Mouse (Mus musculus) heart, embryonic 11.5 days (tissue): ENCODE data around the gene Astn2. TPM values are rescaled to one million over a fixed set of nuclear protein-coding genes. Genes with fewer than 3 reads are reported as not detected.

Experiments used
- ATAC-seq: fragments of 200-750 bp; cut with Nextera tagmentation; replicated peaks from 2 replicates; pipeline ENCODE4 v1.8.0; 2017; ENCODE audit warnings: moderate library complexity; ENCODE audit not compliant: insufficient number of reproducible peaks, low FRiP score, low TSS enrichment
- H3K27ac ChIP-seq: fragments of 300-500 bp; sonication (generic); 2 replicates; pipeline ENCODE4 v1.5.1; 2014; ENCODE audit warnings: mild to moderate bottlenecking, low read depth, low read length
- H3K27me3 ChIP-seq: fragments of 300-500 bp; sonication (generic); 2 replicates; pipeline ENCODE4 v1.6.1; 2014; ENCODE audit warnings: mild to moderate bottlenecking, low read length, mixed read lengths; ENCODE audit not compliant: control insufficient read depth, insufficient read depth
- H3K36me3 ChIP-seq: fragments of 300-500 bp; sonication (generic); 2 replicates; pipeline ENCODE4 v1.6.1; 2014; ENCODE audit warnings: mild to moderate bottlenecking, low read length, moderate library complexity, mixed read lengths; ENCODE audit not compliant: control insufficient read depth, insufficient read depth
- H3K4me1 ChIP-seq: fragments of 300-500 bp; sonication (generic); 2 replicates; pipeline ENCODE4 v1.6.1; 2014; ENCODE audit warnings: low read length; ENCODE audit not compliant: control insufficient read depth, insufficient read depth
- H3K4me2 ChIP-seq: fragments of 300-500 bp; sonication (generic); 2 replicates; pipeline ENCODE4 v1.6.1; 2014; ENCODE audit warnings: mild to moderate bottlenecking, moderate library complexity
- H3K4me3 ChIP-seq: fragments of 300-500 bp; sonication (generic); 2 replicates; pipeline ENCODE4 v1.5.1; 2014; ENCODE audit warnings: low read depth, low read length
- H3K9ac ChIP-seq: fragments of 300-500 bp; sonication (generic); 2 replicates; pipeline ENCODE4 v1.6.1; 2014; ENCODE audit warnings: mild to moderate bottlenecking, low read depth, low read length, moderate library complexity
- H3K9me3 ChIP-seq: fragments of 300-500 bp; sonication (generic); replicated peaks from 2 replicates; pipeline ENCODE4 v1.6.1; 2016; ENCODE audit warnings: low read length; ENCODE audit not compliant: control insufficient read depth
- WGBS: fragments of 180-500 bp; shearing (Covaris S2); extraction: QIAGEN DNeasy Blood & Tissue Kit; methylation state at CpG from one replicate; pipeline ENCODE4 v1.1.7; 2014; ENCODE audit not compliant: insufficient replicate concordance; 5-methylcytosine and 5-hydroxymethylcytosine counted together
- polyA plus RNA-seq: library from polyadenylated mRNA; unstranded; fragments of >200 nt; fragmentation: Nextera tagmentation; extraction: Ambion mirVana; gene quantifications from 2 replicates; pipeline ENCODE4 v1.2.1, GENCODE M21; 2014

Astn2 gene
- polyA plus RNA-seq, 1 experiment from 2014 or later, result 0.14 TPM

DNA sequence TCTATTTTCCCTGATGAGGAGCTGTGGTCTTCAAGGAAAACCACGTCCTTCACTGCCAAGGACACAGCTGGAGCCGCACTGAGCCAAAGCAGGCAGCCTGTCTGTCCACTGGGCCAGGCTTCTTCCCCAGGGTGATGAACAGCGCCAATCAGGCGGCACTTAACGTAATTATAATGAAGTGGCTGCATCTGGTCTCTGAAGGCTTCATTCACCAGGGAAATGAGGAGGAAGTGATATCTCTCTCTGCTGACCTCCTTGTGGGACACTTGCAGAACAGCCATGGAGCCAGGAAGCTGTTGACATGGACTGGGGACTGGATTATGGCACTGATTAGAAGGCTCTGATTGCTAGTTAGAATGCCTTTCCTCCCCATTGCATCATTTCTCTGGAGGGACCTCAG lies 232.8 kb downstream of the Astn2 start:
- no peak overlapping the region for H3K9ac ChIP-seq
- ATAC-seq, result no peak
- H3K27me3 ChIP-seq, result no peaks in the 10 kb centered on the region; the same call in 1 of the 2 replicates
- 35% methylated on average over 5 of the region's 5 CpGs for WGBS
- H3K4me3 ChIP-seq, result no peak overlapping the region
- H3K27ac ChIP-seq, result no peak overlapping the region
- H3K36me3 ChIP-seq, result no peaks in the 10 kb centered on the region
- no peaks in the 10 kb centered on the region for H3K9me3 ChIP-seq
- H3K4me1 ChIP-seq, result peaks cover 9% of the 10 kb centered on the region; the same call in 1 of the 2 replicates
- no peak overlapping the region for H3K4me2 ChIP-seq

- no peaks in the 10 kb centered on the region for H3K36me3 ChIP-seq
- H3K9me3 ChIP-seq, result no peaks in the 10 kb centered on the region
- ATAC-seq, result no peak
- no peak overlapping the region for H3K4me2 ChIP-seq
- no peaks in the 10 kb centered on the region for H3K27me3 ChIP-seq
- H3K9ac ChIP-seq, result no peak overlapping the region
- H3K4me3 ChIP-seq, result no peak overlapping the region
- no peak overlapping the region for H3K27ac ChIP-seq
- 86% methylated on average over 3 of the region's 3 CpGs for WGBS
- peaks cover 7% of the 10 kb centered on the region; the same call in 1 of the 2 replicates for H3K4me1 ChIP-seq
These were observed 233.6 kb downstream of the Astn2 start for GRCm38 (mm10) chr4:66170787-66171186.

GRCm38 (mm10) chr4:66169485-66169884 lies 234.9 kb downstream of the Astn2 start:
- H3K36me3 ChIP-seq, result no peaks in the 10 kb centered on the region
- H3K27ac ChIP-seq, result no peak overlapping the region
- no peak overlapping the region for H3K9ac ChIP-seq
- H3K4me2 ChIP-seq, result no peak overlapping the region
- H3K4me3 ChIP-seq, result no peak overlapping the region
- H3K4me1 ChIP-seq, result peaks cover 5% of the 10 kb centered on the region; the same call in 1 of the 2 replicates
- no peaks in the 10 kb centered on the region for H3K27me3 ChIP-seq
- no peak for ATAC-seq
- no peaks in the 10 kb centered on the region for H3K9me3 ChIP-seq
- 41% methylated on average over 2 of the region's 2 CpGs for WGBS

DNA sequence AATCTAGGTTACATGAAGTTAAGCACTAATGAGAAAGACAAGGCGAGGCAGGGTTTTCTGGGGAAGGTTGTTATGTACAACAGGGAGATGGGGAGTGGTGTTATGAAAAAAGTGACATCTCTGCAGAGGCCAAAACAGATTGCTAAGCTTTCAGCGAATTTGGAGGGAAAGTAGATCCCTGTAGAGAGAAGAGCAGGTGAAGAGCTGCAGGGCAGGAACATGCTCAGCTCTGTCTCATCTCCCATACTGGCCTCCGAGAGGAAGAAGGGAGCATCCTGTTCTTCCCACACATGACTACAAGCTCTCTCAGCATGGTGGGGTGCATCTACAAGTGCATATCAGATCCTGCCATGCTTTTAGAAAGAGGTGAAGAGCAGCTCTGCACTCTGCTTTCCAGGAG lies 245.7 kb downstream of the Astn2 start:
- Histone ChIP-seq H3K4me3 (no peak overlapping the region), H3K4me2 (no peak overlapping the region), H3K9ac (no peak overlapping the region), H3K27me3 (no peaks in the 10 kb centered on the region), H3K27ac (no peak overlapping the region), H3K36me3 (no peaks in the 10 kb centered on the region), H3K9me3 (no peaks in the 10 kb centered on the region), H3K4me1 (no peaks in the 10 kb centered on the region)
- ATAC-seq, result no peak
- WGBS, result 76% methylated on average over 3 of the region's 3 CpGs

DNA sequence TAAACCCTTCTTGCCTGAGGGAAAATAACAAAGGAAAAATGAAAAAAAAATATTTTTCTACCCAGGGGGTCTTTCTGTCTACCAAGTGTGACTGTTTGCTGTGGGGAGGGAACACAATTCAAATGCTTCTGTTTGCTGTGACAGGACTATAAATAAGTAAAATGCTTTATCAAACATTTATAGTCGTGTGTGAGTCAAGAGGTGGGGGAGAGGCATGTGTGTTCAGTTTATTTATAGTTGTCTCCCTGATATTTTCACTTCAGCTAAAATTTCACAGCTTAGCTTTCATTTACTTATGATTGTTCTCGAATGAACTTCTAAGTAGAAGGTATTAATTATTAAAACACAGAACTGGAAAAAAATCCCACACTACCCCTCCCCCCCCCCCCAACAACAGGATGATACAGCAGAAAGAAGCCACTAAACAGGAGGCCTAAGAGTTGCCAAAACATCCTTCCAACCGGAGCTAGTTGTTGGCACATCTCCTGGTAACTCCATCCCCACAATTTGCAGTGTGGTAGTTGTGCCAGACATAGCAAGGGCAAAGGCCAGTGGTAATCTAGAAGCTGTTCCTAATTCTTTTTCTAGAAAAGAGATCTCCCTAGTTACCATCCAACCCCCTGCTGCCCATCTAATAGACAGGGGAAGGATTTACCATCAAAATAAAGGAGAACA lies 246.8 kb downstream of the Astn2 start:
- Histone ChIP-seq H3K4me1 (no peaks in the 10 kb centered on the region), H3K4me3 (no peak overlapping the region), H3K27me3 (no peaks in the 10 kb centered on the region), H3K4me2 (no peak overlapping the region), H3K27ac (no peak overlapping the region), H3K9me3 (no peaks in the 10 kb centered on the region), H3K9ac (no peak overlapping the region), H3K36me3 (no peaks in the 10 kb centered on the region)
- no peak for ATAC-seq
- WGBS, result 48% methylated on average over 3 of the region's 3 CpGs

- H3K27ac ChIP-seq, result no peak overlapping the region
- no peaks in the 10 kb centered on the region for H3K27me3 ChIP-seq
- 85% methylated on average over 5 of the region's 5 CpGs for WGBS
- no peaks in the 10 kb centered on the region for H3K9me3 ChIP-seq
- no peak overlapping the region for H3K4me3 ChIP-seq
- no peaks in the 10 kb centered on the region for H3K4me1 ChIP-seq
- H3K9ac ChIP-seq, result no peak overlapping the region
- no peak for ATAC-seq
- H3K36me3 ChIP-seq, result no peaks in the 10 kb centered on the region
- no peak overlapping the region for H3K4me2 ChIP-seq
These were observed 257.9 kb downstream of the Astn2 start for GRCm38 (mm10) chr4:66146546-66146945.

GRCm38 (mm10) chr4:66126181-66126580 lies 278.2 kb downstream of the Astn2 start:
- no peak overlapping the region for H3K4me3 ChIP-seq
- H3K36me3 ChIP-seq, result no peaks in the 10 kb centered on the region
- ATAC-seq, result no peak
- H3K4me2 ChIP-seq, result no peak overlapping the region
- H3K4me1 ChIP-seq, result no peaks in the 10 kb centered on the region
- H3K27ac ChIP-seq, result no peak overlapping the region
- no peak overlapping the region for H3K9ac ChIP-seq
- no peaks in the 10 kb centered on the region for H3K27me3 ChIP-seq
- no peaks in the 10 kb centered on the region for H3K9me3 ChIP-seq
- 81% methylated on average over 3 of the region's 3 CpGs for WGBS

- Histone ChIP-seq H3K9ac (no peak overlapping the region), H3K4me1 (no peaks in the 10 kb centered on the region), H3K27ac (no peak overlapping the region), H3K9me3 (no peaks in the 10 kb centered on the region), H3K27me3 (no peaks in the 10 kb centered on the region), H3K4me2 (no peak overlapping the region), H3K4me3 (no peak overlapping the region), H3K36me3 (no peaks in the 10 kb centered on the region)
- no peak for ATAC-seq
- 84% methylated on average over 7 of the region's 7 CpGs for WGBS
These were observed 281.5 kb downstream of the Astn2 start for GRCm38 (mm10) chr4:66122766-66123358.

DNA sequence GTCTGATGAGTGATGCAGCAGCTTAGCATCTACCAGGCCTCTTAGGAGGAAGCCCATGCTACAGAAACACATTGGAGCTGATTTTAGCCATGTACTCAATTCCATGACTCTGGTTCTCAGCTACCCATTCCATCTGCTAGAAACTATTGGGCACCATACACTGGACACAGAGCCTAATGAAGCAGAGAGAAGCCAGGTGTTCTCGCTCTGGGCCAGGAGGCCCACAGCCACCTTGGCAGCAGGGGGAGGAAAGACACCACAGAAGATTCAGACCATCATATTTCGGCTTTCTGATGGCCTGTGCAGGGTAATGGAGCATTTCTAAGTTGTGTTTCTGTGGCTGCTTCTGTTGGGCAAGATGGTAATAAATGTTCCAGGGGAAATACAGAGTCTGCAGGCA lies 290.2 kb downstream of the Astn2 start:
- no peak overlapping the region for H3K27ac ChIP-seq
- H3K9me3 ChIP-seq, result no peaks in the 10 kb centered on the region
- H3K9ac ChIP-seq, result no peak overlapping the region
- ATAC-seq, result no peak
- H3K4me1 ChIP-seq, result no peaks in the 10 kb centered on the region
- H3K4me3 ChIP-seq, result no peak overlapping the region
- H3K36me3 ChIP-seq, result no peaks in the 10 kb centered on the region
- 80% methylated on average over 2 of the region's 2 CpGs for WGBS
- no peak overlapping the region for H3K4me2 ChIP-seq
- no peaks in the 10 kb centered on the region for H3K27me3 ChIP-seq
